Mouse (Mus musculus) kidney, postnatal 4 days (tissue): ENCODE measurements around the gene Kif1b.
A peak's percentile ranks its signal among the peaks of the same experiment; 100 is the strongest.
"Not testable (repeated sequence)": the region's sequence is repeated elsewhere in the genome, so short reads cannot be mapped to it uniquely, and the experiment has no call there.

Experiments
- DNase-seq, 2 experiments: peaks; one replicate each; pipeline ENCODE4 v3.0.0; 2021; ENCODE audit warnings: mixed read lengths in 2 of 2

The Kif1b gene

DNA sequence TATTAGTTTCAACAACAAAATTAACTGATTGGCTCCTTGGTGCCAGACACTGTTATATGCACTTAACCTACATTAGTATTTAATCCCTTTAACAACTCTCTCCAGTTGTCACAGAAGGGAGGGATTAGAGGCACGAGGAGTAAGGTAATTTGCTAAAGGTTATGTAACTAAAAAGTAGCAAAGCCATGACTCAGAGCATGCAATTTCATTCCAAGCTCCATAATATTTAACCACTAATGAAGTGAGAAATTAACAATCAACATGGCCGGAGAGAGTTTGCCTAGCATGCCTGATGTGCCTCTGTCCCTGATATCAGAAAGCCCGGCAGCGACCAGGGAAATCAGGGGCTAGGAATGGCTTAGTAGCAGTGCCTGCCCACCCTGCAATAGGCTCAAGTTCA lies 38.5 kb downstream of the Kif1b start:
- no peak for DNase-seq

DNA sequence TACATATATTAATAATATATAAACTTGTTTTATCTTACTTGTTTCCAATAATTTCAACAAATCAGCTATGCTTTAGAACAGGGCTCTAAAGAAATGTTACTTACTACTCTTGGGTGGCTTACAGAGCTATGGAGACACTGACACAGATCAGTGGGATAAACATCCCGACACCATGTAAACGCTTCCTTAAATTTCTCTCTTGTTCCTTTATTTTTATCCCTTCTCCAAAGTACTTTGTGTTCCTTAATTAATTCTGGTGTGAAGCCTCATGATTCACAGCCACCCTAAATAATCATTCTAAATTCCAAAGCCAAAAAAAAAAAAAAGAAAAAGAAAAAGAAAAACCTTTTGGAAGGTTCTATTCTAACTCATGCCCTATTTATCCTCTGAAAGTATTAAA lies 42.6 kb downstream of the Kif1b start:
- DNase-seq: no peak

- no peak for DNase-seq
These were observed 44.3 kb downstream of the Kif1b start for GRCm38 (mm10) chr4:149263218-149263617.

DNA sequence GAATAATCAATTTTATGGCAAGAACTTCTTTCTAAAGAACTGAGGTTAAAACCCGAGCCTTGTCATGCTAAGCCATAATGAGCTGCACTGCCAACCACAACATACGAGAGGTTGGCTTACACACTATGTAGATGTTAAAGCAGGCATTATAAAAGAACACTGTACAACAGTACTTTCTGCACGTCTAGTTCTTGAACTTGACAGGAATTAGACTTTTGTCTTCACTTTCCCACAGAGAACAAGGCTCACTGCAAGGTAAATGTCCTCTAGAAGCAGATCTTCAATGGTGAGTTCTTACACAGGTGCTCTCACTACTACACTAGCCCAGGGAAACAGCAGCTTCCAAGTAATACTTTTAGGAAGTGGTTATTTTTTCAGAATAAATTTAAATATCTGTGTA lies 46.0 kb downstream of the Kif1b start:
- no peak for DNase-seq

DNA sequence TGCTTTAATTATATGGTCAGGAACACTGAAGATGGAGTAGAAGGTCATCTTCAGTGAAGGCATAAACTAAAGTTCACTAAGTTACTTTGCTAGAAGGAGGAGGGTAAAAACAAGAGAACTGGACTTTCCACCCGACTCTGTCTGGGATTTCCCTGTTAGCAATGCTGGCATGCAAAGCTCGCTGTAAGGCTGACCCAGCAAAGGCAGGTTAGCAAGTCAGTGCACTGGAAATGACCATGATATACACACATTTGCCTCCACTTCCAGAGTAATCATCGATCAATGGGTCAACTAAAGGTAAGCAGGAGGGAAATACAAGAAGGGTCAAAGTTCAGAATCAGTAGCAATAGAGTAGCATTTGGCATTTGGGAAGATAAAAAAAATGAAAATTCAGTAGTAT lies 46.6 kb downstream of the Kif1b start:
- DNase-seq: no peak

- no peak for DNase-seq
These were observed 48.0 kb downstream of the Kif1b start for GRCm38 (mm10) chr4:149259391-149260094.

- DNase-seq: no peak
These were observed 48.6 kb downstream of the Kif1b start for GRCm38 (mm10) chr4:149258926-149259325.

DNA sequence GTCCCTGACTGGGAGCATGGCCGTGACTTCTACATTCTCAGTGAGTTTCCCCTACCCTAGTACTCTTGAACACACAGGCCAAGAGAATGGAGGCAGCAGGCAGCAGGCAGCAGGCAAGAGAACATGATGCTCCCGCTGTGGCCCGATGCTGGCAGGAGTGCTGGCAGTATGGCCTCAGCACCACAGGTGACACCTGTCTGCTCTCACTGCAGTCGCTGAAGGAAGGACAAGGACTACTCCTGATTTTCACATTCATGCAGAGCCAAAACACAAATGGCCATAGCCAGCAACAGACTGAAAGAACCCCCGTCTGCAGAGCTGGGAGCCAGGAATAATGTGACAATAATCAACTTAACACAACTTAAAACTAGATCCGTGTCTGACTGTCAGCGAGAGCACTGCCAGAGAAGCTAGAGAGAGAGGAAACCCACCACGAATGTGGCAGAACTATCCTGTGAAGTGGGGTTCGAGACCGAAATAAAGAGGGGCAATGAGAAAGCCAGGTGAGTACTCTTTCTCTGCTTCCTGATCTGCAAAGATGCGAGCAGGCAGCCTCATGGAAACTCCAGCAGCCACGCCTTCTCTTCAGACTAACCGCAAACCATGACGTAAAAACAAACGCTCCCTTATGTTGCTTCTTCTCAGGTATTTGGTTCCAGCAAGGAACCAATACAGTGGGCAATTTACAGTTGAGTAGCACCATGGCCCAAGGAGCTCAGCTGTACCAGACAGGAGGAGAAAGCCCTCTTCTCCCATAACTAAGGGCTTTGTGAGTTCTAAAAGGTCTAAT lies 50.8 kb downstream of the Kif1b start:
- DNase-seq: no peak

- DNase-seq: peak in 1 of 2 experiments; percentile 13
These were observed 51.9 kb downstream of the Kif1b start for GRCm38 (mm10) chr4:149255277-149256270.

DNA sequence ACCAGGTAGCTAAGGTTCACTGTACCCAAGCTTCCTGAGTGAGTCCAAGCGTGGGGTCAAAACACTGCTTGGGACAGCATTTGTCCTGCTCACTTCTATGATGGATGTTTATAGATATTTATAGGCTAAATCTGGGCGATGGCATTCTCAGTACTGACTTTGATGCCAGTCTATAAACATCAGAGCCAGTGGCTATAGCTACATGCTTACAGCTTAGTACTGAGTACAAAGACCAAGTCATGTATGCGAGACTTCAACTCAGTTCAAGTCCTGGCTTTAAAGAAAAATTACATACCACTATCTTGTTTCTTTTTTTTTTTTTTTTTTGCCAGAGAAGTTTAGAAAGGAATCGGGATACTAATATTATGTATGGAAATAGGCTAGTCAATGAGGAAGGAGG lies 52.7 kb downstream of the Kif1b start:
- DNase-seq: no peak

DNA sequence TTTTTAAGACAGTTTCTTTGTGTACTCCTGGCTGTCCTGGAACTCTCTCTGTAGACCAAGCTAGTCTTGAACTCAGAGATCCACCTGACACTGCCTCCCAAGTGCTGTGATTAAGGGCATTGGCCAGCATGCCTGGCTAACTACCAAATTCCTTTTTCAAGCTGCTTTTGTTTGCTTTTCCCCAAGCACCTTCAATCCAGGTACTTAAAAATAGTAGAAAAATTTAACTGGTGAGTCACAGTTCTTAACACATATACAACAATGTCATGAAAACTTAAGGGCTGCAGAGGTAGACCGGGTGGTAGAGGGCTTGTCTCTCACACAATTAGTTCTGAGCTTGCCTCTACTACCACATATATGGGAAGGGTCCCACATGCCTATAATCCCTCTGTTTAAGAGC lies 58.2 kb downstream of the Kif1b start:
- no peak for DNase-seq

GRCm38 (mm10) chr4:149247772-149248171 lies 59.7 kb downstream of the Kif1b start:
- DNase-seq: no peak

- no peak for DNase-seq
These were observed 60.3 kb downstream of the Kif1b start for GRCm38 (mm10) chr4:149247156-149247633.

GRCm38 (mm10) chr4:149246578-149247155 lies 60.8 kb downstream of the Kif1b start:
- DNase-seq: no peak

GRCm38 (mm10) chr4:149237011-149237410 lies 70.5 kb downstream of the Kif1b start:
- DNase-seq: no peak

GRCm38 (mm10) chr4:149233938-149234337 lies 73.6 kb downstream of the Kif1b start:
- peak; percentile 18 to 48 for DNase-seq

- DNase-seq: not testable (repeated sequence)
These were observed 78.8 kb downstream of the Kif1b start for GRCm38 (mm10) chr4:149228682-149229081.

- DNase-seq: no peak
These were observed 79.2 kb downstream of the Kif1b start for GRCm38 (mm10) chr4:149228256-149228655.

- DNase-seq: no peak
These were observed 81.2 kb downstream of the Kif1b start for GRCm38 (mm10) chr4:149226311-149226710.

GRCm38 (mm10) chr4:149223453-149223852 lies 84.0 kb downstream of the Kif1b start:
- DNase-seq: no peak

DNA sequence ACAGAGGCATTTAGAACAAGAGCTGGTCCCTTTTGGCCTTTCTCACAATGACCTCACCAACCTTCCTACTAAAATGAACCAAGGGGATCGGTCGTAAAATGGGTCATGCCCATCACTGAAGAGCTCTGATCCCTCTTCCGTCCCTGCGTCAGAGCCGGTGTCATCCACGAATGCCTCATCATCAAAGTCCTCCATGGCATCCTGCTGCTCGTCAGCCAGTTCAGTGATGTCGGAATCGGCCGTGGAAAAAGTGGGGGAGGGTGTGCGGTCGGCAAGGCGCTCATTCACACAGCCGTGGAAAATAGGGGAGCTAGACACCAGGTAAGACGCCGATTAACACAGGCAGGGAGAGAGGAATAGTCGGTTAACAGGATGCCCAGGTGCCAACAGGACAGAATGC lies 87.0 kb downstream of the Kif1b start:
- no peak for DNase-seq

DNA sequence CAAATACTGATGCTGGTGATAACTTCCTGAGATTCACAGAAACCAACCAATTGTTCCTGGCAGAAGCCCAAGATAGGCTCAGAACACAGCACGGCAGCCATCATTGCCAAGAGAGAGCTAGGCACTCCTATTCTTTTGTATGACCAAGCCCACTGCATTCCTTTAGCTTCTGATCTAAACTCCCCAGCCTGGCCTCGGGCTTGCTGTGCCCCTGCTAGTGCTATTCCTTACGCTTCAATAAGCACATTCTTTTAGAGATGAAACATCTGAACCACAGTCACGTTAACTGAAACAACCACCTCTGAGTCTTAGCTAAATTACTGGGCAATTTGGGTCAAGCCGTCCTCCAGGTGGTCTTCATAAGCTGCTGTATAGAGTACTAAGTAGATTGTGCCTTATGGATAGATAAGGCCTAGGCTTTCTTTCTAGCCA lies 87.4 kb downstream of the Kif1b start:
- DNase-seq: peak in 1 of 2 experiments; percentile 23
